Mouse (Mus musculus) kidney, embryonic 15.5 days (tissue): ENCODE measurements at regions not wholly inside any gene's neighbourhood (a gene's known extent, or its start where the extent isn't known, plus 50 kb on each side); places are given as distances from the start of the nearest gene placed in this dataset.

Source experiments
- ATAC-seq: fragments of 200-750 bp; cut with Nextera tagmentation; replicated peaks from 2 replicates; pipeline ENCODE4 v1.8.0; 2017; ENCODE audit warnings: moderate TSS enrichment; ENCODE audit not compliant: low FRiP score
- H3K27ac ChIP-seq: fragments of 300-500 bp; sonication (generic); 2 replicates; pipeline ENCODE4 v1.5.1; 2015; ENCODE audit warnings: mild to moderate bottlenecking, inconsistent platforms
- H3K27me3 ChIP-seq: fragments of 300-500 bp; sonication (generic); 2 replicates; pipeline ENCODE4 v1.6.1; 2015; ENCODE audit warnings: inconsistent platforms
- H3K36me3 ChIP-seq: fragments of 300-500 bp; sonication (generic); 2 replicates; pipeline ENCODE4 v1.6.1; 2015; ENCODE audit warnings: inconsistent platforms
- H3K4me1 ChIP-seq: fragments of 300-500 bp; sonication (generic); 2 replicates; pipeline ENCODE4 v1.6.1; 2015; ENCODE audit warnings: inconsistent platforms
- H3K4me2 ChIP-seq: fragments of 300-500 bp; sonication (generic); 2 replicates; pipeline ENCODE4 v1.6.1; 2015; ENCODE audit warnings: moderate library complexity, mild to moderate bottlenecking, inconsistent platforms
- H3K4me3 ChIP-seq: fragments of 300-500 bp; sonication (generic); replicated peaks from 2 replicates; pipeline ENCODE4 v1.5.1; 2015; ENCODE audit warnings: mild to moderate bottlenecking, inconsistent platforms
- H3K9ac ChIP-seq: fragments of 300-500 bp; sonication (generic); 2 replicates; pipeline ENCODE4 v1.6.1; 2015; ENCODE audit warnings: mild to moderate bottlenecking, inconsistent platforms
- H3K9me3 ChIP-seq: fragments of 300-500 bp; sonication (generic); replicated peaks from 2 replicates; pipeline ENCODE4 v1.6.1; 2016; ENCODE audit warnings: inconsistent platforms
- WGBS: fragments of 180-500 bp; shearing (Covaris S2); methylation state at CpG from one replicate; pipeline ENCODE4 v1.1.7; 2015; ENCODE audit warnings: mixed read lengths; 5-methylcytosine and 5-hydroxymethylcytosine counted together

DNA sequence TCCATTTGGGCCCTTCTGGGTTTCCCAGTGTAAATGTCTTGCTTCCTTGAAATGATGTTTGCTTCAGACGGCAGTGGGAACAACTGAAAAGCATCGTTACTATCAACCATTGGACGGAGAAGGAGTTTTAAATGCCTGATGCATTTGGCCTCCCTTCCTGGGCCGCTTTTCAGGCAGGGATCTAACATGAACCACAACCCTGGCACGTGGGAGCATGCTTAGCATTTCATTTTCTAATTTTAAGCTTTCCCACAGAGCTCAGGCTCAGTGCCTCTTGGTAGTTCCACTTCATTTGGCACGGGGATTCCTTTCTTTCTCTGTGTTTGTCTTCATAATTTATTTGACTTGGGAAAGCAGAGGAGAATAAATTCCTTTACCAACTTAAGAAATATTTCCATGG, 406.6 kb upstream of the Nbea start:
- 65% methylated on average over 6 of the region's 6 CpGs for WGBS
- no peak overlapping the region for H3K27ac ChIP-seq
- H3K9me3 ChIP-seq: no peaks in the 10 kb centered on the region
- no peaks in the 10 kb centered on the region for H3K4me1 ChIP-seq
- H3K36me3 ChIP-seq: no peaks in the 10 kb centered on the region
- H3K4me2 ChIP-seq: no peak overlapping the region
- H3K27me3 ChIP-seq: no peaks in the 10 kb centered on the region
- ATAC-seq: no peak
- H3K9ac ChIP-seq: no peak overlapping the region
- H3K4me3 ChIP-seq: no peak overlapping the region

DNA sequence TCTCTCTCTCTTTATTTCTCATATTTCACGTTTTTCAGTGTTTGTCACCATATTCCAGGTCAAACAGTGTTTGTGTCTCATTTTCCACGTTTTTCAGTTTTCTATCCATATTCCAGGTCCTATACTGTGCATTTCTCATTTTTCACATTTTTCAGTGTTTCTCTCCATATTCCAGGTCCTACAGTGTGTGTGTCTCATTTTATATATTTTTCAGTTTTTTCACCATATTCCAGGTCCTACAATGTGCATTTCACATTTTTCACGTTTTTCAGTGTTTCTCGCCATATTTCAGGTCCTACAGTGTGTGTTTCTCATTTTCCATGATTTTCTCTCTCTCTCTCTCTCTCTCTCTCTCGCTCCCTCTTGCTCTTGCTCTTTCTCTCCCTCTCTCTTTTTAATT, 391.9 kb upstream of the Nbea start:
- WGBS: 62% methylated on average over 5 of the region's 5 CpGs
- H3K27me3 ChIP-seq: no peaks in the 10 kb centered on the region
- H3K9me3 ChIP-seq: no peaks in the 10 kb centered on the region
- no peak for ATAC-seq
- H3K36me3 ChIP-seq: no peaks in the 10 kb centered on the region
- H3K4me1 ChIP-seq: no peaks in the 10 kb centered on the region
- H3K4me3 ChIP-seq: no peak overlapping the region
- H3K9ac ChIP-seq: no peak overlapping the region
- no peak overlapping the region for H3K27ac ChIP-seq
- H3K4me2 ChIP-seq: no peak overlapping the region

DNA sequence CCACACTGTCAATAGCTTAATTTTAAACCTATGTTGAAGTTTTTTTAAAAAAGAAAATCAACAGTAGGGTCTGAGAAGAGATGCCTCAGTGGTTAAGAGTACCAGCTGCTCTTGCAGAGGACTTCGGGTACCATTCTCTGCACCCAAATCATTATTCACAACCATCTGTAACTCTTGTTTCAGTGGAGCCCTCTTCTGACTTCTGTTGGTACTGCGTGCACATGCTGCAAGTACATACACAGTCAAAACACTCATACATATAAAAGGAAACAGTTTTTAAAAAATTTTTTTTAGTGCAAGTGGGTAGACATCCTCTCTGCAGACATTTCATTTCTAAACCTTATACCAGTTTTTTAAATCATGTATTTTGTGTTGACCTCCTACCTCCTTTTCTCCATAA, 352.7 kb upstream of the Nbea start:
- H3K27me3 ChIP-seq: no peaks in the 10 kb centered on the region
- H3K4me1 ChIP-seq: no peaks in the 10 kb centered on the region
- H3K9ac ChIP-seq: no peak overlapping the region
- H3K27ac ChIP-seq: no peak overlapping the region
- H3K4me3 ChIP-seq: no peak overlapping the region
- 86% methylated on average over 2 of the region's 2 CpGs for WGBS
- ATAC-seq: no peak
- H3K36me3 ChIP-seq: no peaks in the 10 kb centered on the region
- H3K9me3 ChIP-seq: no peaks in the 10 kb centered on the region
- H3K4me2 ChIP-seq: no peak overlapping the region

DNA sequence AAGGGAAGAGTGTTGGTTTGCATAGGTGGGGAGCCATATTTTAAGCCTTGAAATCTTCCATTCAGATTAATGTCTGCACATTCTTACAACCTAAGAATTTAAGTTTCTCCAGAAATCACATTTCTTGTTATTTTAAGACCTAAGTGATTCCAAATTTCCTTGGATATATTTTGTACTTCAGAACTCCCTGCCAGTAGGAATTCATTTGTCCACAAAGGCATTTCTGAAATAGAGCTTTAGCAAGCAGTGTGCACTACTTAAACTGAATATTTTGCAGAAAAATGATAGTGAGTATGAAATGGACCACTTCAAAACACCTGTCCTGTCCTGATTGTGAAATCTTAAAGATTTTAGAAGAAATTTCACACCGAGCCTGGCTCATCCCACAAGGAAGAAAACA, 320.9 kb upstream of the Nbea start:
- Histone ChIP-seq H3K4me2 (no peak overlapping the region), H3K36me3 (no peaks in the 10 kb centered on the region), H3K9me3 (no peaks in the 10 kb centered on the region), H3K4me1 (no peaks in the 10 kb centered on the region), H3K4me3 (no peak overlapping the region), H3K9ac (no peak overlapping the region), H3K27ac (no peak overlapping the region), H3K27me3 (no peaks in the 10 kb centered on the region)
- ATAC-seq: no peak
- 84% methylated on average over 1 of the region's 1 CpGs for WGBS

DNA sequence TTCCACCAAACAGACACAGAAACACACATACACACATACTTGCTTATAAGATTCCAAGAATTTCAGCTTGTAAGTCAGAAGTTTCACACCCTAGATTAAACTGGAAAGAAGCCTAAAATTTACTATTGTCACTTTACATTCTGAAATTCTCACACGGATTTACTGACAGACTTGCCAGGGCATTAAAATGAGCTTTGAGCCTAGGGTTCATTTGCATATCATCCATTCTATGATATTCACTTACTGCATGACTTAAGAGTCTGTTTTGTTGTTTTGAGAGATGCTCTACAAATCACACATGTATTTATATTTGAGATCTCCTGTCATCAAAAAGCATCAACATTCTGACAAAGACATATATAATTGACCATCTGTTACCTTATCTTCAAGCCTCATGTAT, 315.8 kb upstream of the Nbea start:
- H3K36me3 ChIP-seq: no peaks in the 10 kb centered on the region
- no peak overlapping the region for H3K4me3 ChIP-seq
- WGBS: 60% methylated on average over 1 of the region's 1 CpGs
- no peaks in the 10 kb centered on the region for H3K4me1 ChIP-seq
- ATAC-seq: no peak
- no peak overlapping the region for H3K9ac ChIP-seq
- no peak overlapping the region for H3K4me2 ChIP-seq
- no peak overlapping the region for H3K27ac ChIP-seq
- no peaks in the 10 kb centered on the region for H3K9me3 ChIP-seq
- H3K27me3 ChIP-seq: no peaks in the 10 kb centered on the region

DNA sequence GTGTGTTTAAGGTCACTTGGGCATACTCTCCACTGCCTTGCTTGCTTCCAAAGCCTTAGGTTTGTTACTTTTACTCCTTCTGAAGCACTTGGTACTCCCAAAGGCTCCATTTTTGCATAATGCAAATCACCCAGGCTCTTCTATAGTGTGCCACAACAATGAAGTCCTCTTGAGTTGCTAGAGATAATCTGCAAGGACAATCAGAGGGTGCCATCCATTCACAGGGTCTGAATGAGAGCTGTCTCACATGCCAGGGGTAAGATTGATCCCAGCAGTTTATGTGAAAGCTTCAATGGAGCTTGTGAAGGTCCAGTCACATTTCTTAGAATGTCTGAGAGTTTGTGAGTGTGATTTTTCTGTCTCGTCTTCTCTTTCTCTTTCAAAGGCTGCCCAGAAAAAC, 310.4 kb upstream of the Nbea start:
- Histone ChIP-seq H3K4me2 (no peak overlapping the region), H3K36me3 (no peaks in the 10 kb centered on the region), H3K9me3 (no peaks in the 10 kb centered on the region), H3K4me1 (no peaks in the 10 kb centered on the region), H3K4me3 (no peak overlapping the region), H3K27ac (no peak overlapping the region), H3K9ac (no peak overlapping the region), H3K27me3 (no peaks in the 10 kb centered on the region)
- WGBS: 66% methylated on average over 1 of the region's 1 CpGs
- ATAC-seq: no peak

DNA sequence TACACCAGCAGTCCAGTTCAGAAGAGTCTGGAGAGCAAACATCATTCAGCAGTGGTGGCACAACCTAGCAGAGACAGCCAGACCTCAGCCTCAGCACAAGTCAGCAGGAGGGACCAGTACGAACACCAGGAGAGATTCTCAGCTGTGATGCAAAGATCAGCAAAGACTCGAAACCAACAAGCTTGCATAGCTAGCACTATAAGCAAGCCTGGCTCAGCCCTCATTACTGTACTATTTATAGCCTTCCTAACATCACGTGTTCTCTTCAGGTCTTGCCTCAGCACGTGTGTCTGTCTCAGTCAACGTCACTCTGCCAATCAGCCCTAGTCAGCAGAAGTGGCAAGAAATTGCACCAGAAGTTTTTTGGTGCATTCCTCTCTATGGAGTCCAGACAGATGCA, 305.7 kb upstream of the Nbea start:
- no peak overlapping the region for H3K9ac ChIP-seq
- 82% methylated on average over 5 of the region's 5 CpGs for WGBS
- H3K9me3 ChIP-seq: no peaks in the 10 kb centered on the region
- H3K4me2 ChIP-seq: no peak overlapping the region
- H3K4me1 ChIP-seq: no peaks in the 10 kb centered on the region
- H3K4me3 ChIP-seq: no peak overlapping the region
- no peaks in the 10 kb centered on the region for H3K27me3 ChIP-seq
- H3K36me3 ChIP-seq: no peaks in the 10 kb centered on the region
- H3K27ac ChIP-seq: no peak overlapping the region
- ATAC-seq: no peak

DNA sequence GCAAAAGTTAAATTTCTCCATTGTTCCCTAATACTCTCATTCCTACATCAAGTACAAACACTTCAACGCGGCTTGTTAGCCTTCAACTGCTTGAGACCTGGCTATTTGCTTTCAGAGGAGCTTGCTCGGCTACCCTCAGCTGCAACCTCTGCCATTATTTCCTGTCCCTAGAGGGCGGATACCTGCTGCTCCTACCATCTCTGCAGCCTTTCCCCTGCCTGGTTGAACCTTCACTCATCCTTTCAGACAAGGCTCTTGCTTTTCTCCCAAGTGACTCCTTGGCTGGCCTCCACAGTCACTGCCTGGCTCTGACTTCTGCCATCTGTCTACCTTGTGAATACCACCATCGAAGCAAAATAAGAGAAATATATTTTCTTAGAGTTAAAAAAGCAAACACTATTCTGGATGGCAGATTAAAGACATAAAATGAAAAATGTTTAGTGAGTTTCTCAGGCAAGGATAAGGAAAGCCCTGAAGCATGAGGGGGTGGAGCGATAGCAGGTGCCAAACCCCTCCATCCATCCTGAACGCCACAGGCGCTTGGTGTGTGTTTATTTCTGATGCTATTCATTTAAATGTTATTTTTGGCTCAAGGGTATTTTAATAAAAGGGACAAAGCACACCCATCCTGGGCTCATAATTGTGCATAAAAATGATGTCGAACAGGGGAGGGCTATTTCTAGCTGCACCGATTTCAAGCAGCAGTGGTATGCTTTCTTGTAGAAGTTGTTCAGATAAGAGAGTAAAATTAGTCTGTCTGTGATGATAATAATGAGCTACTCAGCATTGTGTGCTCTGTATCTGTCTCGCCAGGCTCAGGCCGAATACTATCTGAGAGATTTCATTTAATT, 302.3 kb upstream of the Nbea start:
- no peaks in the 10 kb centered on the region for H3K4me1 ChIP-seq
- 78% methylated on average over 12 of the region's 12 CpGs for WGBS
- no peak for ATAC-seq

DNA sequence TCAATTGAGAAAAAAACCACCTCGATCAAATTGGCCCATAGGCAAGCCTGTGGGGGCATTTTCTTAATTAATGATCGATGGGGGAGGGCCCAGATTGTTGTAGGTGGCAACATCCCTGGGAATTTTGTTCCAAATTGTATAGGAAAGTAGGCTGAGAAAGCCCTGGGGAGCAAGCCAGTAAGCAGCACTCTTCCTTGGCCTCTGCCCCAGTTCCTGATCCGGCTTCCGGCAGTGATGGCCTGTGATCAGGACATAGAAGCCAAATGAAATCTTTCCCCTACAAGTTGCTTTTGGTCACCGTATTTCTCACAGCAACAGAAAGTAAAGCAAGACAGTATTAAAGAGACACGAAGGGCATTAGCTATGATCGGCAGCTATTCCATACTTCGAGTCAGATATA, 300.6 kb upstream of the Nbea start:
- Histone ChIP-seq H3K4me3 (no peak overlapping the region), H3K9me3 (no peaks in the 10 kb centered on the region), H3K9ac (no peak overlapping the region), H3K36me3 (no peaks in the 10 kb centered on the region), H3K27me3 (no peaks in the 10 kb centered on the region), H3K4me2 (no peak overlapping the region), H3K27ac (no peak overlapping the region), H3K4me1 (no peaks in the 10 kb centered on the region)
- WGBS: 94% methylated on average over 8 of the region's 8 CpGs
- no peak for ATAC-seq

More for the DNA sequence above, 302.3 kb upstream of the Nbea start:
- H3K27ac ChIP-seq: no peak overlapping the region
- H3K4me3 ChIP-seq: no peak overlapping the region
- H3K4me2 ChIP-seq: no peak overlapping the region
- no peak overlapping the region for H3K9ac ChIP-seq
- no peaks in the 10 kb centered on the region for H3K36me3 ChIP-seq
- no peaks in the 10 kb centered on the region for H3K9me3 ChIP-seq
- H3K27me3 ChIP-seq: no peaks in the 10 kb centered on the region

DNA sequence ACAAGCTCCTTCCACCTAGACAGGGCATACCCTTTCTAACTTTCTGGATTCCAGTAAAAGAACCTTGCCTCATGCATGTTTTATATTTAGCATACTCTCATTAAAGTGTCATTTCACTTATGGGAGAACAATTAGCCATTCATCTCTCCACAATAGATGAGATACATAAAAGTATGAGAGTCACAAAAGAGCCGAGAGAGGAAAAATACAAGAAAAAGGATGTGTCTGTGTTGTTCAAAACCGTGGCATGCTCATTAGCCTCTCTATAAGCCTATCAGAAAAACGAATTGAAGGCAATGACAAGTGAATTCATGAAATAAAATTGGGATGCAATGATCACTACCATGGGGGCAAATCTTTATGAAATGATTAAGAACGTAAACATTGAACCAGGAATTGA, 299.9 kb upstream of the Nbea start:
- Histone ChIP-seq H3K4me3 (no peak overlapping the region), H3K9ac (no peak overlapping the region), H3K27ac (no peak overlapping the region), H3K4me2 (no peak overlapping the region), H3K27me3 (no peaks in the 10 kb centered on the region), H3K36me3 (no peaks in the 10 kb centered on the region), H3K9me3 (no peaks in the 10 kb centered on the region), H3K4me1 (peaks cover 5% of the 10 kb centered on the region; the same call in 1 of the 2 replicates)
- no peak for ATAC-seq
- 78% methylated on average over 4 of the region's 4 CpGs for WGBS

DNA sequence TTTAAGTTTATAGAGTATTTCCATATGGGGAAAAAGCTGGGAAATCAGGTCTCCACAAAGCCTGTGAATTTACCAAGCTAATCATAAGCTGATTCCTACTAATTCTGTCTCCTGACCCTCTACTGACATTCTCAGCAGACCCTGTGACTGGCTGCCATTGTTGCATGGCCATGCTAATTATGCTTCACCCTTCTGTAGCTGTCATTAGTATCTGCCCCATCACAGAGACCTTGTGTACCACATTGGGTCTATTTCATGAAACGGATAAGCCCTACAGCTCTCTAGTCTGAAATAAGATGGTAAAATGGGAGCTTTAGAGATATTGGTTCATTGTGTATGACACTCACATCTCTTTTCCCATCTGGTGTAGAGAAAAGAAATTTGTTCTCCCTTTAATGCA, 296.0 kb upstream of the Nbea start:
- Histone ChIP-seq H3K4me1 (peaks cover 9% of the 10 kb centered on the region), H3K36me3 (no peaks in the 10 kb centered on the region), H3K27me3 (no peaks in the 10 kb centered on the region), H3K4me2 (no peak overlapping the region), H3K27ac (no peak overlapping the region), H3K9me3 (no peaks in the 10 kb centered on the region), H3K4me3 (no peak overlapping the region), H3K9ac (no peak overlapping the region)
- 89% methylated on average over 1 of the region's 1 CpGs for WGBS
- no peak for ATAC-seq

DNA sequence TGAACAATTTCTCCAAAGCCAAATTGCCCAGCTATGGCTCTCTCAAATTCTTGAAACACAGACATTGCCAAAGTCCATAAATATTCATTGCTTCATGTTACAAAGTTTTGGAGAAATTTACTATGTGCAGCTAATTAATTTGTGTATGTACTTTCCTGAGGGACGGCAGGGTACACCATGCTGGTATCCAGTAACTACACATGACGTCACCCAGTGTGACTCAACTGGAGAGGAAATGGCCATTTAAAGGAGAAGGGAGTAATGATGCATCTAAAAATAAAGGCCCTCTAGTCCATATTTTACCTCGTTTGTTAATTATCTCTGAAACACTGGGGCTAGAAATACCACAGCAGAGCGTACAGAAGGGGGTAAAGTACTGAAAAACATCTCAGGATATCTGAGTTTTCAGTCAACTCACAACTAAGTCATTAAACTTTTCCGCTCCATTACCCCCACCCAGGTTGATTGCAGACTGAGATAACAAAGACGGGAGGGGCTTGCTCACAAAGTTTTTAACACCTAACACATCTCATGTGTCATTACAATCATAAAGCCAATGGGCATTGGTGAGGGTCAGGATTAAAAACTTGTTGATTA, 295.1 kb upstream of the Nbea start:
- WGBS: 37% methylated on average over 6 of the region's 6 CpGs
- Histone ChIP-seq H3K36me3 (no peaks in the 10 kb centered on the region), H3K4me3 (no peak overlapping the region), H3K9me3 (no peaks in the 10 kb centered on the region), H3K27ac (no peak overlapping the region), H3K27me3 (no peaks in the 10 kb centered on the region), H3K4me1 (peaks cover 9% of the 10 kb centered on the region), H3K4me2 (no peak overlapping the region), H3K9ac (no peak overlapping the region)
- ATAC-seq: no peak; the same call in 1 of the 2 replicates
